Mouse (Mus musculus) midbrain, postnatal 0 days (tissue): ENCODE results near the gene Crim1. TPM values are rescaled to one million over a fixed set of nuclear protein-coding genes. Genes with fewer than 3 reads are reported as not detected.

Experiments
- ATAC-seq: fragments of 200-750 bp; cut with Nextera tagmentation; 2 replicates; pipeline ENCODE4 v1.8.0; 2017; ENCODE audit warnings: moderate number of reproducible peaks, mild to moderate bottlenecking, moderate TSS enrichment, moderate library complexity; ENCODE audit not compliant: low FRiP score
- DNase-seq: peaks from one replicate; pipeline ENCODE4 v3.0.0-alpha.2; 2015; ENCODE audit warnings: low spot score
- H3K27ac ChIP-seq: fragments of 300-500 bp; sonication (generic); 2 replicates; pipeline ENCODE4 v1.5.1; 2014; ENCODE audit warnings: low read depth, mild to moderate bottlenecking, low read length, mixed read lengths
- H3K27me3 ChIP-seq: fragments of 300-500 bp; sonication (generic); 2 replicates; pipeline ENCODE4 v1.6.1; 2014; ENCODE audit warnings: low read length, control low read depth, mixed read lengths; ENCODE audit not compliant: insufficient read depth
- H3K36me3 ChIP-seq: fragments of 300-500 bp; sonication (generic); 2 replicates; pipeline ENCODE4 v1.6.1; 2014; ENCODE audit warnings: low read length, control low read depth, mixed read lengths; ENCODE audit not compliant: insufficient read depth
- H3K4me1 ChIP-seq: fragments of 300-500 bp; sonication (generic); 2 replicates; pipeline ENCODE4 v1.6.1; 2014; ENCODE audit warnings: mild to moderate bottlenecking, control low read depth, antibody characterized with exemption, low read length, mixed read lengths; ENCODE audit not compliant: insufficient read depth
- H3K4me2 ChIP-seq: fragments of 300-500 bp; sonication (generic); 2 replicates; pipeline ENCODE4 v1.6.1; 2014; ENCODE audit warnings: low read depth, mild to moderate bottlenecking, low read length, mixed read lengths; ENCODE audit not compliant: poor library complexity, severe bottlenecking
- H3K4me3 ChIP-seq: fragments of 300-500 bp; sonication (generic); 2 replicates; pipeline ENCODE4 v1.5.1; 2014; ENCODE audit warnings: low read depth, mild to moderate bottlenecking, low read length, moderate library complexity
- H3K9ac ChIP-seq: fragments of 300-500 bp; sonication (generic); replicated peaks from 2 replicates; pipeline ENCODE4 v1.6.1; 2014; ENCODE audit warnings: mild to moderate bottlenecking, low read length, moderate library complexity, mixed read lengths; ENCODE audit not compliant: poor library complexity, severe bottlenecking
- H3K9me3 ChIP-seq: fragments of 300-500 bp; sonication (generic); 2 replicates; pipeline ENCODE4 v1.6.1; 2016; ENCODE audit warnings: low read length, control low read depth
- CTCF ChIP-seq: IDR thresholded peaks from 2 replicates; pipeline ENCODE4 v1.5.1; 2016; ENCODE audit warnings: antibody characterized with exemption, mild to moderate bottlenecking
- WGBS: fragments of 180-500 bp; shearing (Covaris S2); extraction: QIAGEN DNeasy Blood & Tissue Kit; methylation state at CpG from one replicate; pipeline ENCODE4 v1.1.7; 2014; 5-methylcytosine and 5-hydroxymethylcytosine counted together
- microRNA-seq: library from miRNA; unstranded; fragments of <30 nt; microRNA quantifications from one replicate; pipeline ENCODE4, GENCODE M21; 2016; ENCODE audit warnings: borderline number of aligned reads
- polyA plus RNA-seq: library from polyadenylated mRNA; unstranded; fragments of >200 nt; fragmentation: Nextera tagmentation; extraction: Ambion mirVana; gene quantifications from 2 replicates; pipeline ENCODE4 v1.2.1, GENCODE M21; 2015
- total RNA-seq: library from RNA; depleted of rRNA; stranded (reverse); fragments of >200 nt; gene quantifications from 2 replicates; pipeline ENCODE4 v1.2.3, GENCODE M21; 2014; rRNA removed

Crim1 gene
- total and polyA plus RNA-seq, 2 experiments from 2014 or later = 16.5 to 119 TPM

GRCm38 (mm10) chr17:78417381-78418281 lies 217.6 kb downstream of the Crim1 start, which contains the start of gene Fez2:
Gene Fez2 (minus strand): TSS chr17:78418152.
- Histone ChIP-seq H3K4me3 (peak within 1 kb of the TSS; percentile 95), H3K27ac (peak within 1 kb of the TSS; percentile 65), H3K27me3 (no peaks in the 10 kb centered on the region), H3K4me2 (peak within 1 kb of the TSS; percentile 85), H3K4me1 (0 out of 2 replicates have a peak, but pooled peaks cover 2% of the 10 kb centered on the region), H3K9me3 (no peaks in the 10 kb centered on the region), H3K9ac (peak within 1 kb of the TSS; percentile 92), H3K36me3 (no peaks in the 10 kb centered on the region)
- whole genome bisulfite sequencing = under 1% methylated on average over 40 of the region's 67 CpGs
- ATAC-seq (peak; percentile 92), DNase-seq (peak; percentile 77)
- no peak for TF ChIP-seq CTCF

- no peaks in the 10 kb centered on the region for H3K27me3 ChIP-seq
- WGBS = 83% methylated on average over 4 of the region's 4 CpGs
- no peak overlapping the region for H3K27ac ChIP-seq
- no peak overlapping the region for H3K9ac ChIP-seq
- no peaks in the 10 kb centered on the region for H3K9me3 ChIP-seq
- TF ChIP-seq CTCF = no peak
- DNase-seq (no peak), ATAC-seq (no peak)
- no peak overlapping the region for H3K4me3 ChIP-seq
- H3K36me3 ChIP-seq = no peaks in the 10 kb centered on the region
- 0 out of 2 replicates have a peak, but pooled peaks cover 2% of the 10 kb centered on the region for H3K4me1 ChIP-seq
- H3K4me2 ChIP-seq = no peak overlapping the region
Measured at GRCm38 (mm10) chr17:78419216-78419615, 219.2 kb downstream of the Crim1 start.

- no peaks in the 10 kb centered on the region for H3K9me3 ChIP-seq
- ATAC-seq (no peak), DNase-seq (no peak)
- H3K9ac ChIP-seq = no peak overlapping the region
- H3K36me3 ChIP-seq = no peaks in the 10 kb centered on the region
- no peak overlapping the region for H3K27ac ChIP-seq
- TF ChIP-seq CTCF = no peak
- H3K4me2 ChIP-seq = no peak overlapping the region
- no peaks in the 10 kb centered on the region for H3K27me3 ChIP-seq
- H3K4me1 ChIP-seq = no peaks in the 10 kb centered on the region
- 75% methylated on average over 8 of the region's 8 CpGs for WGBS
- H3K4me3 ChIP-seq = no peak overlapping the region
Measured at GRCm38 (mm10) chr17:78425026-78425425, 225.0 kb downstream of the Crim1 start.

Small RNA genes lying within 50 kb of the gene (microRNA-seq; reads per million reads assigned to microRNA genes)
- gene Gm25069 = not detected

Other genes with a start within 250 kb of the Crim1 start
- 46.2 and 51.6 TPM in 2 replicates for gene Fez2, start 217.9 kb downstream of the Crim1 start, total RNA-seq
- gene Fez2, start 217.9 kb downstream of the Crim1 start, polyA plus RNA-seq = 60.4 and 66.5 TPM in 2 replicates